Mouse (Mus musculus): ENCODE measurements around the gene Fam114a2. TPM values are rescaled to one million over a fixed set of nuclear protein-coding genes. Genes with fewer than 3 reads are reported as not detected.

Fam114a2 gene
- total RNA-seq, 2 experiments from 2014 or later: 32.5 to 34.5 TPM

- DNase-seq (ENCODE audit: low spot score in 2 of 2): no peak
Measured at GRCm38 (mm10) chr11:57445237-57445962, 73.0 kb downstream of the Fam114a2 start.

- DNase-seq (ENCODE audit: low spot score in 2 of 2): no peak
Measured at GRCm38 (mm10) chr11:57434153-57434552, 84.3 kb downstream of the Fam114a2 start.

Other genes starting within 250 kb of the Fam114a2 start
- 10 to 100 TPM; 33.9 to 36.8 TPM for gene Mfap3, start within 50 bp of the Fam114a2 start, total RNA-seq (2021)
- gene Galnt10, start 126.8 kb upstream of the Fam114a2 start, total RNA-seq (2021): 10 to 100 TPM; 10.9 to 11.2 TPM